Mouse (Mus musculus) central nervous system, embryonic 14 days (tissue): Measurements from ENCODE around the gene Cdcp1. TPM values are rescaled to one million over a fixed set of nuclear protein-coding genes. Genes with fewer than 3 reads are reported as not detected.

Experiments
- polyA plus RNA-seq: library from polyadenylated mRNA; depleted of rRNA; stranded (reverse); fragments of >200 nt; gene quantifications from 2 replicates; pipeline ENCODE4 v1.2.3, GENCODE M21; 2012; rRNA removed

The Cdcp1 gene
- 0.11 and 1.6 TPM in 2 replicates for polyA plus RNA-seq

DNA sequence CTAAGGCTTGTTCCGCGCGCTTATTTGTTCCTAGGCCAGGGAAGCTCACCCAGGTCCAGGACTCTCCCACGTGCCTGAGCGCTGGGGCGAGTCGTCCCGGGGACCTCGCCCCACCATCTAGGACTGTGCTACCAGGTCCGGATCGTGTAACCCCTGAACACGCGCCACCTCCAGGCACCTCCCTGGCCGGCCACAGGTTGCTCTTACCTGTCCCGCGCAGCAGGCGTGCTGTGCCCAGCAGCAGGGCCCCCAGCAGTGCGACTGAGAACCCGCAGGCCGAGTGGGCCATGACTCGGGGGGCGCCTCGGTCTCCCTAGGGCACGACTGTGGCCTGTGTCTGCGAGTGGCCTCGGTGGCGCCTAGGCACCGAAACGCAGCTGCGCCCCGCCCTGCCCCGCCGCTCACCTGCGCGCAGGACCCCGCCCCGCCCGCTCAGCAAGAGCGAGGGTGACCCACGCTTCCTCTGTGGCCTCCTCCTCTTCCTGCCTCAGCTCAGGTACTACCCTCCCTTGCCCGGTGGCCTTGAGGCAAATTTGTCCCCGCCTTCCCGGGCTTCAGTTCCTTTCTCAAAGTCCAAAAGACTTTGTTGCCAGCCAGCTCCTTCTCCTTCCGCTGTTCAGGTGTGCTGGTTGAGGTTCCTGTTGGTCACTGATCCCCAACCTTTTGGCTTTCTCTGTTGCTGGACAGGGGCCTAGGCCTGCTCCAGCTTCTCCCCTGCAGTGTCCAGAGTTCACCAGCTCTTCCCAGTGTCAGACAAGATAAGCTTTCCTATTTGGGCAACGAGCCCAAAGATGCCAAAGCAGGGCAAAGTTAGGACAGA is at the start of gene Cdcp1:
Gene Cdcp1 (minus strand): TSS at position 418 of the 820 bp plus-strand sequence.

DNA sequence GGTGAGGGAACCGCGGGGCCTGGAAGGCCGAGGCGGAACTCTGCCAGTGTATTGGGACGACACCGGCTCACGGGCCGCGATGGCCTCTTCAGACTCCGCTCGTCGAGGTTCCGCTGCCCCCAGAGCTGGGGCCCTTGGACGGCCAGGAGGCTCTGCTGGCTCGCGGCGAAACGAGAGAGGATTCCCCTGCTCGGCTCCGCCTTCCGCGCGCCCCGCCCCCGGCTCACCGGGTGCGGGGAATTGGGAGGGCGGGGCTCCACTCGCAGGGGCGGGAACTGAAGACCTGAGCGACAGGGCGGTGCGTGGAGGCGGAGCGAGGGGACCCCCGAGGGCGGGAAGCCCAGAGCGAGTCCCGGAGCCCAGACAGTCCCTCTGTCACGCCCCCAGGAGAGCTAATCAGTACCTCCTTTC is 44.8 kb upstream of the Cdcp1 start, which contains the start of gene Tmem158:
Gene Tmem158 (minus strand): TSS at position 154 of the 411 bp plus-strand sequence.

GRCm38 (mm10) chr9:123150241-123151020 is 65.4 kb downstream of the Cdcp1 start, which contains the start of gene Clec3b:
Gene Clec3b, plus strand, starts transcription at chr9:123150946.

Other genes with a start within 250 kb of the Cdcp1 start
- gene Tmem42, start 194.7 kb downstream of the Cdcp1 start, polyA plus RNA-seq = 16.9 and 18.3 TPM in 2 replicates
- 0.45 and 0.52 TPM in 2 replicates for gene Tgm4, start 181.3 kb downstream of the Cdcp1 start, polyA plus RNA-seq
- 60.8 and 61.5 TPM in 2 replicates for gene Zdhhc3, start 102.8 kb downstream of the Cdcp1 start, polyA plus RNA-seq
- 92.6 and 92.7 TPM in 2 replicates for gene Exosc7, start 102.8 kb downstream of the Cdcp1 start, polyA plus RNA-seq
- 3.6 and 6.6 TPM in 2 replicates for gene Clec3b, start 65.1 kb downstream of the Cdcp1 start, polyA plus RNA-seq
- 29.9 and 30.8 TPM in 2 replicates for gene Tmem158, start 44.7 kb upstream of the Cdcp1 start, polyA plus RNA-seq
- 860 and 934 TPM in 2 replicates for gene Lars2, start 150.9 kb upstream of the Cdcp1 start, polyA plus RNA-seq